Mouse (Mus musculus): ENCODE measurements at regions not wholly inside any gene's neighbourhood (a gene's known extent, or its start where the extent isn't known, plus 50 kb on each side); places are given as distances from the start of the nearest gene placed in this dataset.
"Not testable (repeated sequence)": the region's sequence is repeated elsewhere in the genome, so short reads cannot be mapped to it uniquely, and the experiment has no call there.

DNA sequence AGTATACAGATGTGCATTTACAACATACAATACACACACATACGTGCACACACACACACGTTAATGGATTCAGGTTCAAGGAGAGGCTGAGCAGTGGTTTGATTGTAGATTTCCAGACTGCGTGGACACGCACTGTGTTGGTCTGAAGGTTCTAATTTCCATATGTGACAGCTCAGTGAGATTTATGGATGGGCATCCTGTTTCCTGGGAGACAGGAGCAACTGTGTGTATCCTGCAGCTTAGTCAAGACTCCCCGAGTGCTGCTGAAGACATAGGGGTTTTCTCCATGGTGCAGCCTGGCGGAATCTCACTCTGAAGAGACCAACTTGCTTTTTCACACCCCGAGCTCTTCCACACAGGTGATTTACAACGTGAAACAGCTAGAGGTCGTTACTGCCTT is 119.3 kb upstream of the Foxk1 start:
- no peak for DNase-seq (ENCODE audit: low read depth)

GRCm38 (mm10) chr5:142287981-142288380 is 113.3 kb upstream of the Foxk1 start:
- no peak for DNase-seq (ENCODE audit: low read depth)

DNA sequence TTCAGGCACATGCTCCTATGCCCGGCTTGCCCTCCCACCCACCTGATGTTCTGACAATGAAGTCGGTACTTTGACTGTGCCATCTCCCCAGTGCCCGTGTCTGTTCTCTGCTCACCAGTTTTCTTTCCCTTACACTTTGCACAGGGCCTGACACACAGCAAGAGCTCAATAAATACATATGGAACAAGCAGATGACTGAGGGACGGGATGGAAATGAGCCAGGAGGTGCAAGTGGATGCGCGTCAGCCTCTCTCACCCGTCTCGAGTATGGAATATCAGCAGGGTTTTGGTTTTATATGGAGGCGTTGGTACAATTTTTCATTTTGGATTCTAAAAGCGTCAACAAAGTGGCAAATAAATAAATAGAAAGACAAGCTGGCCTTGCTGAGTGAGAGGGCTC is 109.8 kb upstream of the Foxk1 start:
- no peak for DNase-seq (ENCODE audit: low read depth)

- not testable (repeated sequence) for DNase-seq (ENCODE audit: low read depth)
These were observed 104.9 kb upstream of the Foxk1 start for GRCm38 (mm10) chr5:142296401-142296800.

DNA sequence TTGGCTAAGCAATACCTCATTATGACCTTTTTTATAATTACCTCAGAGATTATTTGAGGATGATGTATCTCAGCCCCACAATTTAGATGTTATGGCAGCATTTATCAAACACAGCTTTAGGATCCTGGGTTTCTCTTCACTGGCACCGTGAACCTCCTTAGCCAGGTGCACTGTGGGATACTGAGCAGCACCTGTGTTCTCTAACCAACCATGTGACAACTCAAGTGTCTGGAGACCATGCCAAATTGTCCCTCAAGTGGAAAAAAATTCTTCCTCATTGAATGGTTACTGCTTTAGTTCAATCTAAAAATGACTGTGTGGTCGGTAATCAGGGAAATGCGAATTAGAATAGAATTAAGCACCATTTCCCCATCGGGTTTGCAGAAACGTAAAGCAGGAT is 101.7 kb upstream of the Foxk1 start:
- DNase-seq (ENCODE audit: low read depth) = no peak

DNA sequence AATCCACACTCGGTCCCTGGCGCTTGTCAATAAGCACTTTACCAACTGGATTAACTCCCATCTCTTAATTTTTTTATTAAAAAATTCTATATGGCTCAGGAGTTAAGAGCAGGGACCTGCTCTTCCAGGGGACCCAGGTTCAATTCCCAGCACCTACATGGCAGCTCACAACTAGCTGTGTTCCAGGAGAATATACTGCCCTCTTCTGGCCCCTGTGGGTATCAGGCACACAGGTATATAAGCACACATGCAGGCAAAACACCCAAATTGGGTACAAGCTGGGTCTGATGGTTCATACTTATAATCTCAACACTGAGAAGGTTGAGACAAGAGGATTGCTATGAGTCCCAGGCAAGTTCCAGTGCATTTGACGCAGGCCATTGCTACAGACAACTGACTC is 92.8 kb upstream of the Foxk1 start:
- no peak for DNase-seq (ENCODE audit: low read depth)

- peak; percentile 36 for DNase-seq (ENCODE audit: low read depth)
These were observed 87.4 kb upstream of the Foxk1 start for GRCm38 (mm10) chr5:142313944-142314343.

GRCm38 (mm10) chr5:142314466-142314865 is 86.8 kb upstream of the Foxk1 start:
- no peak for DNase-seq (ENCODE audit: low read depth)

- no peak for DNase-seq (ENCODE audit: low read depth)
These were observed 82.0 kb upstream of the Foxk1 start for GRCm38 (mm10) chr5:142319268-142319667.

- no peak for DNase-seq (ENCODE audit: low read depth)
These were observed 80.0 kb upstream of the Foxk1 start for GRCm38 (mm10) chr5:142321316-142321715.

GRCm38 (mm10) chr5:142324928-142325327 is 76.4 kb upstream of the Foxk1 start:
- no peak for DNase-seq (ENCODE audit: low read depth)

GRCm38 (mm10) chr5:142325560-142325959 is 75.7 kb upstream of the Foxk1 start:
- DNase-seq (ENCODE audit: low read depth) = no peak

GRCm38 (mm10) chr5:142327261-142327660 is 74.0 kb upstream of the Foxk1 start:
- DNase-seq (ENCODE audit: low read depth) = no peak

GRCm38 (mm10) chr5:142329724-142330520 is 71.4 kb upstream of the Foxk1 start:
- no peak for DNase-seq (ENCODE audit: low read depth)

- DNase-seq (ENCODE audit: low read depth) = no peak
These were observed 68.6 kb upstream of the Foxk1 start for GRCm38 (mm10) chr5:142332744-142333143.

DNA sequence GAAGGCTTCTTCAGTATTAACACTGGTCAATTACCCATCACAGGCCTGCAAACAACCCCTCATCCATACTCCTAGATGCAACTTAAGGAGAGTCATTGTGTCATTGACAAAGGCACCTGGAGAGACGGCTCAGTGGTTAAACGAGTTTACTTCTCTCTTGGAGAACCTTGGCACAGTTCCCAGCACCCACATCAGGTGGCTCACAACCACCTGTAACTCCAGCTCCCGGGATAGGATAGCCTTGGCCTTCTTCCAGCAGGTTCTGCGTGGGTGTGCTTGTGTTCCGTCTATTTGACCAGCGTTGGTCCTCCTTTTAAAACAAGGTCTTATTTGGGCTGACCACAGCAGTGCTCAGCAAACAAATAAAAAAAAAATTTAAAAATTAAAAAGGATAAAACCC is 63.9 kb upstream of the Foxk1 start:
- no peak for DNase-seq (ENCODE audit: low read depth)

DNA sequence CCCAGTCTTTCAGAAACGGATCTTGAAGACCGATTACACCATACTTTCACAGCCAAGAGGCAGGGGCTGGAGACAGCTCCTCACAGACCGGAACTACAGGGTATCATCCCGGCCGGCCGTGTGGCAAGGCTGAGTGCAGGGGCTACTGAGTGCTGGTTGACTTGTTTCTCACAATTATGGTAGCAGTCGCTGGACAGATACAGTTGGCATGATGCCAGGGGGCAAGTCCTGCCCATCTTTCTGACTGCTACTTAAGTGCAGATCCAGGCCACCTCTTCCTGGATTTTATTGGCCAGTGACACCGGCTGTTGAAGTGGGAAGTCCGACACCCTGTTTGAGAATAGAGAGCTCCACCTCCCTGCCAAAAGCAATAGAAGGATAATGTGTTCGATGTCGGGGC is 63.2 kb upstream of the Foxk1 start:
- DNase-seq (ENCODE audit: low read depth) = no peak

DNA sequence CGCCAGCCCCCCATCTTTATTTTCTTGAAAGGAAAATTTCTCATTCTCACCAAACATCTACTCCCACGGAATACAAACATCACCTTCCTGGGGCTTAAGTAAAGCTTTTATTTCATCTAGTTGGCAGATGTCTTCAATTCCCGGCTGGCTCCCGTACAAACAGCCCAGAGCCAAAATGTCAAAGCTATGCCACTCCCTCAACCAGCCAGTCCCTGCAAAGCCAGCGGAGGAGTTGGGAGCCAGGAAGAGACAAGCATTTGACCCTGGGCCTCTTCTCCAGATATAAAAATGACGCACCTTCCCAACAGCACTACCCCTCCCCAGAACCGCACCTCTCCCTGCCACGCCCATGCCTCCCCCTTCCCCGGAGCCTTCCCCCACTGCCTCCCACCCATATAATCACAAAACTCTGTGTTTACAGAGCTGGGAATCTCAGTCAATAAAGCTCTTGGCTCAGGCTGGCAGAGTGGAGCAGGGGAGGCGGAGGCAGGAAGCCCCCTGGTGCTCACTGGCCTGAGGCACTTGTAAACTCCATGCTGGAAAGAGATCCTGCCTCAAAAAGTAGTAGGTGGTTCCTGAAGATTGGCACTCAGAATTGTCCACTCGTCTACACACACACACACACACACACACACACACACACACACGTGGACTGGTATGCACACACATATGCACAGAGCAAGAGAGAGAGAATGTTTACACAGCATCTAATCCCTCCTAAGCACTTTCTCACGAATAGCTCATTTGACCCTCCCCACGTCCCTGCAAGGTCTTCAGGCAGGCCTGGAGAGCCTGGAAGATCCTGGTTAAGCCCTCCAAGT is 60.9 kb upstream of the Foxk1 start:
- no peak for DNase-seq (ENCODE audit: low read depth)

- DNase-seq (ENCODE audit: low read depth) = no peak
These were observed 60.3 kb upstream of the Foxk1 start for GRCm38 (mm10) chr5:142341026-142341432.

DNA sequence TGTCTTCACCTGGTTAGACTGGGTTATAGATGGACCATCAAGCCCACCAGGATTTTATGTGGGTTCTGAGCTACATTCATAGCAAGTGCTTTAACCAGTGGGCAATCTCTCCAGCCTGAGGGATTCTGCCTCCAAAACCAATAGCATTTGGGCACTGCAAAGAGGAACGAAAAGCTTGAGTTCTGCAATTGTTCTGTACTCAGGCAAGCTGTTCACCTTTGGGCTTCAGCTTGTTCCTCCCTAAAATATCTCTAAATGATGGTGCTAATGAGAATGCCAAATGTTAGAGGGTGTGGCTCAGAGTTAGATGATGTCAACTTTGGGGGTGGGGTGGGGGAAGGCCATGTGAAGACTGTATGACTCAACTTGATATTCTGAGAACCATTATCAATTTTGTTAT is 54.8 kb upstream of the Foxk1 start:
- DNase-seq (ENCODE audit: low read depth) = no peak

DNA sequence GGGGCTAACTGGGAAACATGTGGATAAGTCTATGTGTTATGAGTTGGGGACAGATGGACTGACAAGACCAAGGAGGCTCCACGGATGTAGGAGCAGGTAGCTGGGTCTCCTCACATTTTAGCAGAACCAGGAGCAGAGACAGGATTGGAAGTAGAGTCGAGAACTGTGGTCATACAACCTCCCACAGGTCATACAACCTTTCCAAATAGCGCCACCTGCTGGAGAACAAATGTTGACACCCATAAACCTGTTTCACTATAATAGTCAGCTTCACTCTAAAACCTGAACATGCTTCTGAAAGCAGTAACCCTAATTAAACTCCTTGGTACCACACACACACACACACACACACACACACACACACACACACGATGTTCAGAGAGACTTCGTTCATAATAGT is 50.7 kb upstream of the Foxk1 start:
- no peak for DNase-seq (ENCODE audit: low read depth)

Data from fibroblast of lung, adult 2 months (primary cell).